Mouse (Mus musculus) brain, embryonic 14.5 days (tissue): ENCODE measurements around the gene Zbtb20.

Experiments
- CTCF ChIP-seq: fragments of 200-500 bp; IDR thresholded peaks from 2 replicates; pipeline ENCODE4 v1.5.1; 2012; ENCODE audit warnings: inconsistent platforms, mild to moderate bottlenecking, moderate library complexity, borderline replicate concordance; ENCODE audit not compliant: insufficient read depth, insufficient read length; ENCODE audit errors: extremely low read depth
- POLR2A ChIP-seq: fragments of 200-500 bp; IDR thresholded peaks from 2 replicates; pipeline ENCODE4 v1.6.1; 2012; ENCODE audit warnings: mild to moderate bottlenecking, inconsistent platforms, borderline replicate concordance; ENCODE audit not compliant: poor library complexity, insufficient read depth, insufficient read length, severe bottlenecking; ENCODE audit errors: extremely low read depth

DNA sequence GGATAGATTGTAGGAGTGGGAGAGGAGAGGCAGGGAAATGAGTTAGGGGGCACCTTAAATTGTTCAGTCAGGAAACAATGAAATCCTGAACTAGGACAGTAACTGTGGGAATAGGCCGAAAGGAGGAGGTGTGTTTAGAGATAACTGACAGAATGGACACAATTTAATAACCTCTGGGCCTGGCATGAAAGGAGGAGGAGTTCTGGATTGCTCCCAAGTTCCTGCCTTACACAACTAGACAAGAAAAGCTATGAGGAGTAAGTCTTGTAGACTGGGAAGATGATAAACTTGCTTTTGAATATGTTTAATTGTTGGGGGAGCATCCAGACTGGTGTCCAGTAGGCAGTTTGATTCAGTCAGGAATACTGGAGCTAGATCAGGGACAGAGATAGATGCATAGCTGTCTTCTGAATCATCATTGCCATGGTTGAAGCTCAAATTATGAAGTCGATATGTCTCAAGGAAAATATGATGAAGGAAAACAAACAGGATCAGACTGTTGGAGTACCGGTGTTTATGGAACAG lies 494.9 kb downstream of the Zbtb20 start:
- TF ChIP-seq CTCF, result no peak
- TF ChIP-seq POLR2A, result no peak
